Mouse (Mus musculus): ENCODE data around the gene Klra6. TPM values are rescaled to one million over a fixed set of nuclear protein-coding genes. Genes with fewer than 3 reads are reported as not detected.
"Not testable (repeated sequence)": the region's sequence is repeated elsewhere in the genome, so short reads cannot be mapped to it uniquely, and the experiment has no call there.

Klra6 gene
- polyA plus RNA-seq (2012; ENCODE audit: insufficient read depth, insufficient read length, missing spikeins), result not detected in 2 replicates

GRCm38 (mm10) chr6:130026854-130027253 lies at the start of gene Klra6:
Gene Klra6, minus strand, starts transcription at chr6:130026954.
- no peak for TF ChIP-seq POLR2A (IDR thresholded peaks at IDR 0.05; ENCODE audit: borderline replicate concordance, low read depth, low read length)
- TF ChIP-seq CTCF (IDR thresholded peaks at IDR 0.05; ENCODE audit: low read depth, low read length), result no peak
- H3K27ac ChIP-seq (ENCODE audit: insufficient read depth, low read depth, low read length), result no peak within 1 kb of the TSS
- H3K4me1 ChIP-seq (ENCODE audit: control insufficient read depth, insufficient read depth, low read length), result peaks cover 3% of the 10 kb centered on the region; the same call in 1 of the 2 replicates
- no peak within 1 kb of the TSS for H3K4me3 ChIP-seq (ENCODE audit: insufficient read depth, low read length)

- H3K4me3 ChIP-seq (ENCODE audit: insufficient read depth, low read length); H3K27ac ChIP-seq (ENCODE audit: insufficient read depth, low read depth, low read length); H3K4me1 ChIP-seq (ENCODE audit: control insufficient read depth, insufficient read depth, low read length): not testable (repeated sequence)
Measured at GRCm38 (mm10) chr6:130067171-130067570, 40.4 kb upstream of the Klra6 start, which contains the start of gene Klra4. Gene Klra4, minus strand, starts transcription at chr6:130067271.

- no peak overlapping the region for H3K27ac ChIP-seq (ENCODE audit: insufficient read depth, low read depth, low read length)
- no peak overlapping the region for H3K4me3 ChIP-seq (ENCODE audit: insufficient read depth, low read length)
- TF ChIP-seq CTCF (IDR thresholded peaks at IDR 0.05; ENCODE audit: low read depth, low read length) (no peak), POLR2A (IDR thresholded peaks at IDR 0.05; ENCODE audit: borderline replicate concordance, low read depth, low read length) (no peak)
- H3K4me1 ChIP-seq (ENCODE audit: control insufficient read depth, insufficient read depth, low read length), result no peaks in the 10 kb centered on the region
Measured at GRCm38 (mm10) chr6:130065196-130065595, 38.4 kb upstream of the Klra6 start.

GRCm38 (mm10) chr6:130035146-130035545 lies 8.4 kb upstream of the Klra6 start:
- H3K4me3 ChIP-seq (ENCODE audit: insufficient read depth, low read length); H3K4me1 ChIP-seq (ENCODE audit: control insufficient read depth, insufficient read depth, low read length); H3K27ac ChIP-seq (ENCODE audit: insufficient read depth, low read depth, low read length): not testable (repeated sequence)

GRCm38 (mm10) chr6:130031493-130032089 lies 4.8 kb upstream of the Klra6 start:
- not testable (repeated sequence) for H3K27ac ChIP-seq (ENCODE audit: insufficient read depth, low read depth, low read length); H3K4me3 ChIP-seq (ENCODE audit: insufficient read depth, low read length); H3K4me1 ChIP-seq (ENCODE audit: control insufficient read depth, insufficient read depth, low read length)

Other genes with a start within 250 kb of the Klra6 start
- gene Gm156, start 242.7 kb downstream of the Klra6 start, polyA plus RNA-seq (2012; ENCODE audit: insufficient read depth, insufficient read length, missing spikeins), result not detected in 2 replicates
- gene Gm17631, start 164.3 kb downstream of the Klra6 start, polyA plus RNA-seq (2012; ENCODE audit: insufficient read depth, insufficient read length, missing spikeins), result not detected in 2 replicates
- not detected in 2 replicates for gene Klra17, start 150.3 kb downstream of the Klra6 start, polyA plus RNA-seq (2012; ENCODE audit: insufficient read depth, insufficient read length, missing spikeins)
- not detected in 2 replicates for gene Klra5, start 109.3 kb downstream of the Klra6 start, polyA plus RNA-seq (2012; ENCODE audit: insufficient read depth, insufficient read length, missing spikeins)
- not detected in 2 replicates for gene Klra4, start 40.3 kb upstream of the Klra6 start, polyA plus RNA-seq (2012; ENCODE audit: insufficient read depth, insufficient read length, missing spikeins)
- gene Klra8, start 102.9 kb upstream of the Klra6 start, polyA plus RNA-seq (2012; ENCODE audit: insufficient read depth, insufficient read length, missing spikeins), result not detected in 2 replicates
- gene Klra9, start 166.2 kb upstream of the Klra6 start, polyA plus RNA-seq (2012; ENCODE audit: insufficient read depth, insufficient read length, missing spikeins), result not detected in 2 replicates
- gene Klra7, start 206.4 kb upstream of the Klra6 start, polyA plus RNA-seq (2012; ENCODE audit: insufficient read depth, insufficient read length, missing spikeins), result not detected in 2 replicates